Mouse (Mus musculus): ENCODE data around the gene Myog.

- TF ChIP-seq CTCF (IDR thresholded peaks at IDR 0.05; ENCODE audit: borderline replicate concordance, control insufficient read depth, extremely low read depth, insufficient read depth, low read length, poor library complexity) (no peak), POLR2A (IDR thresholded peaks at IDR 0.05; ENCODE audit: control insufficient read depth, extremely low read depth, insufficient read depth, low read length, poor library complexity) (no peak)
These were observed 4.2 kb downstream of the Myog start for GRCm38 (mm10) chr1:134293738-134294604.

Measured in thymus, adult 2 months (tissue).